Mouse (Mus musculus): ENCODE results near the gene Lman1l.

Lman1l gene

DNA sequence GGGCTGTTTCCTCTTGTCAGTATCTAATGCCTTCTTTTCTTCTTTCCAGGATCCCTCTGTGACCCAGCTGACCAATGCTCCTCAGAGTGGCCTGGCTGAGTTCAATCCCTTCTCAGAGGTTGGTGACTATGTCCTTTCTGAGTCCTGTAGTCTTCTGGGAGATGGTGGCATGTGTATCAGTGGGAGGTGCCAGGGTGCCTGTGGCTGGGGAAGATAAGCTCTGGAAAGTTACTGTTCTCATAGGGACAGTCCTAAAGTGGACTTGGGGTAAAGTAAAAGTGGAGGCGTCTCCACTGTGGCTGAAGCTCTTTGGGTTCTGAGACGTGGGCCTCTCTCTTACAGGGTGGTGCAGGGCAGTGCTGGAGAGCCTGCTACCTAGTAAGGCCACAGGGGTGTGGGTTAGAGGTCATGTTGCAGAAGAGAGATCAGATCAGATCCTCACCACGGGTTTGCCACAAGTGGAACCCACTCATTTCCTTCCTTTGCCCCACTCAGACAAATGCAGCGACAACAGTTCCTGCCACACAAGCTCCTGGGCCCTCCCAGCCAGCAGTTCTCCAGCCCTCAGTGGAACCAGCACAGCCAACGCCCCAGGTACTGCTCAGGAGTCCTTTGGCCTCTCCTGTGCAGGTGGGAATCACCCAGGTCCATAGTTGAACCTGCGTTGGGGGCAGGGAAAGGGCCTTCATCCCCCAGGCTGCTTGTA, 43.3 kb downstream of the Lman1l start:
- in situ Hi-C loops (cut with MboI), result no loop called here

- in situ Hi-C loops (cut with MboI), result no loop called here
These were observed 45.0 kb downstream of the Lman1l start for GRCm38 (mm10) chr9:57575577-57575976.

DNA sequence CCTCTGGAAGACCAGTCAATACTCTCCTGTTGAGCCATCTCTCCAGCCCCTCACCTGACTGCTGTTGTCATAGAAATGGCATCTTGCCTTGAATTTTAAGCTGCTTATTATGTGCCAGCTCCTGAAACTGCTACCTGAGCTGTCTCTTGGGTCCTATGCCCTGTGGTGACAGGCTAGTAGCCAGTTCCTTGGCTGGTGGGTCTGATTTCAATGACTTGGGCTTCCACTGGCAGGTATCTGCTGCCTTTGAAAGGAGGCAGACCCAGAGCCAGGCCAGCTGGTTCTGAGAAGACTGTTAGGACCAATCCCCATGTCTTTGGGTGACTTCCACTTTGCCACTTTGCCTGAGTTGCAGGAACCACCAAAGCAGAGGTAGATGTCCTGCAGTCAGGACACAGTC, 46.2 kb downstream of the Lman1l start:
- in situ Hi-C loops (cut with MboI), result no loop called here

GRCm38 (mm10) chr9:57568500-57568899, 52.1 kb downstream of the Lman1l start:
- in situ Hi-C loops (cut with MboI), result no loop called here

- in situ Hi-C loops (cut with MboI), result no loop called here
These were observed 53.7 kb downstream of the Lman1l start for GRCm38 (mm10) chr9:57566846-57567245.

DNA sequence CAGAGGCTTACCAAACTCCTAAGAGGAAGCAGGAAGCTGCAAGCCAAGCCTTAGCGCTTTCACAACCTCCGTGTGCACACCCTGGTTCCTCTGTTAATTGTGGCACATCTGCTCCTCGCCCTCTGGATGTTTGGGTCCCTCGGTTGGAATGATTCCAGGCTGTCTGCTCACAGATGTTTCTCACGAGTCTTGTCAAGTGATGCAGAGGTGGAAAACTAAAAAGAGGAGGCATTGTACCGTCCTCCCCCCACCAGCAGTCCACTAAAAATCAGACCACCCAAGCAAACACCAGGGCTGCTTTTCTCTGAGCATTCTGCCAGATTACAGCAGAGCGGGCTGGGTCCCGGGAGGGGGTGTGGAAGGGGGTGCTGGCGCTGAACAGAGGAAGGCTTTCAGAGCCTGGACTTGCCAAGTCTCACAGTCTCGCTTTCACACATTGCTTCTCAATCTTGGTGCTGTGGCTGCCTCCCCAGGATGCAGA, 54.8 kb downstream of the Lman1l start:
- in situ Hi-C loops (cut with MboI), result no loop called here

GRCm38 (mm10) chr9:57564609-57565008, 56.0 kb downstream of the Lman1l start:
- in situ Hi-C loops (cut with MboI), result no loop called here

- in situ Hi-C loops (cut with MboI), result no loop called here
These were observed 57.6 kb downstream of the Lman1l start for GRCm38 (mm10) chr9:57562896-57563372.

DNA sequence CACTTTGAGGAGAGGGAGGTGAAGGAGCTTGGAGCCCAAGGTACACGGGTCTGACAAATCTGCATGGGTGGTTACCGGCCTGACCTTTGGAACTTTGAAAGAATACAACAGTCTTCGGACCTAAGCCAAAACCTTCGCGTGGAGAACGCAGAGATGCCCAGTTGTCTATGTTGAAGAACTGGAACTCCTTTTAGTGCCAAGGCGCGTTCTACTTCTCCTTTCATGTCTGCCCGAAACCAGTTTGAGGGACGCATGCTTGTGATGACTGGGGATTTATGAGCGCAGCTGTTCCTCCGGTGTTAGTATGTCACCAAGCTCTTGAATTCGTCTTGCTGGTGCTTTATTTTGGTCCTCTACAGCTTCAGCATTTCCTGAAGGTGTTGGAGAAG, 58.9 kb downstream of the Lman1l start:
- in situ Hi-C loops (cut with MboI), result no loop called here

DNA sequence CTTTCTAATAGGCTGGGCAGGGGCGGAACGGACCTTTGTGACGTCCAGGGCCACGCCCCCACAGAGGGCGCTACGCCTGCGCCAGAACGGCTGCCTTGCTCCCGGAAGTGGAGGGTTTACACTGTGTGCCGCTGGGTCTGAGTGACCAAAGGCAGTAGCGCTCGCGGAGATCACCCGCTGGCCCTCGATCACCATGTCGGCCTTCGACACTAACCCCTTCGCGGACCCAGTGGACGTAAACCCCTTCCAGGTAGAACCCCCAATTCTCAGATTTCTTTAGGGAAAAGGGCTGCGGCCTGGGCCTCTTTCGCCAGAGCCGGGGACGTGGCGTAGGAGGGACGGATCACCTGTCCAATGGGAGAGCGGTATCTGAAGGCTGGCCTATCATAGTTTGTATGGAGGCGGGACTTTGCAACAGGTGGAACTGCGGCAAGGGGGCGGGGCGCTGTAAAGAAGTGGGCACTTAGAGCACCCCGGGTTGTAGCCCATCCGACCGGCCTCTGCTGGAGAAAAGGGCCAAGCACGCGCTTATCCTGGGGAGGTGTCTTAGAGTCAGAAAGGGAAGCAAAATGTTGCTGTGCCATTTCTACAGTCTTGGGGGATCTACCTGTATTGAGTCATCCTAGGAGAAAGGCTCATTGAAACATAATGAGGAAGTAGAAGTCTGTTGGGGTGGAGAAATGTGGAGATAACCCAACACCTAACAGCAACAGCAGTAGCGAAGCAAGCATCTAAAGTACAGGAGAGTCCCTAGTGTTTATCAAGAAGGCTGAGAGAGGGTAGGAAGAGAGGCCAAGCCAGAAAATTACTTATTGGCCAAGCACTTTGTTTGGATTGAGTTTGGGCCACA, 59.5 kb downstream of the Lman1l start, which contains the start of gene Scamp2:
Gene Scamp2, plus strand, starts transcription at position 83 of the 850 bp plus-strand sequence.
- in situ Hi-C loops (cut with MboI), result no loop called here

DNA sequence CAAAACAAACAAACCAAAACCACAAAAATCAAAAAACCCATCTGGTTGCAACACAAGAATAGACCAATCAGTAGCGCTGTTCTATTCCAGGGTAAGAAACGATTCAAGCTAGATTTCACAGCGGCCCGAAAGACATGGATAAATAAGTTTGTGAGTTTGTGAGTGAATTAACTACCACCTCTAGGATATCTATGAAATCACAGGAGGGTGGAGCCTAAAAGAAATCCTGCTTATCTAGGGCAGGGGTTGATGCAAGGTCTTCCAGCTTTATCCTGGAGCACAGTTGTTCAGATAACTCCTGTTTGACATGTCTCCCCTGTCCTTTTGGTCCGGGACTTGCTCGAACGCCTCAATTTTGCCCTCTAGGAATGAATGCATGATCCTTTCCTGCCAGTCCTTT, 60.3 kb downstream of the Lman1l start:
- in situ Hi-C loops (cut with MboI), result no loop called here

DNA sequence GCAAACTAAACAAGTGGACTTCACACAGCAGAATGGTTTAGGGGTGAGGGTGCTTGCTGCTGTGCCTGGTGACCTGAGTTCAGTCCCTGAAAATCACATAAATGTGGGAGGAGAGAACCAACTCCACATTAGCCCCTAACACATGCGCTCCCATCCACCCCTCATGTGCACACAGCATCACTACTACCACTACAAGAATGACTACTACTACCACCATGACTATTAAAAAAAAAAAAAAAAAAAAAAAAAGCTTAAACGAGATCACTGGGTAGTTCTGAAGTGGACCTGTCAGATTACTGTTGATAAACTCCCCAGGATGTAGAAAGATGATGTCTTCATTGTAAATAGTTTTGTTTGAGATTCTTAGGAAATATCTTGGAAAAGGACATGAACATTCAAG, 61.0 kb downstream of the Lman1l start:
- in situ Hi-C loops (cut with MboI), result no loop called here

DNA sequence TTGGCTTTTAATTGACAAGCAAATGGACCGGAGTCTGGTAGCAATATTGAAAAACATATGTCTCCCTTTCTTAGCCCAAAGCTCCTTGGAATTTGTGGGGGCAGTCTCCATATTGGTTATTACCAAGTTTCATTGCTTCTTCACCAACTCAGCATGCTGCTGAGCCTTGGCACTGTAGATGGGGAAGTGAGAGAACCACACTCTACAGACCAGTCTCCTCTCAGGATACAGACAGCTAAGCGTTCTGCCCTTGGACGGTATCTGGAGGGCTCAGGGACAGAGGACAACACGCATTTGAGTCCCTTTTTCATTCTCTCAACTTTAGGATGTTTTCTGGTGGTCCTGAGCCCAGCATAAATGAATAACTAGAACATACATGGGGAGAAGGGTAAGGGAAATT, 61.9 kb downstream of the Lman1l start:
- in situ Hi-C loops (cut with MboI), result no loop called here

- in situ Hi-C loops (cut with MboI), result no loop called here
These were observed 63.4 kb downstream of the Lman1l start for GRCm38 (mm10) chr9:57557215-57557614.

Measured in mature B cell (primary cell).